Mouse (Mus musculus) MEL (cell line): ENCODE results near the gene Pkdrej. TPM values are rescaled to one million over a fixed set of nuclear protein-coding genes. Genes with fewer than 3 reads are reported as not detected.

ENCODE experiments used
- DNase-seq: peaks from one replicate; pipeline ENCODE4 v3.0.0; 2011; ENCODE audit warnings: low read depth, low spot score
- H3K27ac ChIP-seq: 2 replicates; pipeline ENCODE4 v1.5.1; 2012; ENCODE audit warnings: low read depth, mild to moderate bottlenecking, control low read depth, low read length, moderate library complexity; ENCODE audit not compliant: control insufficient read depth
- H3K27me3 ChIP-seq, 2 experiments: fragments of 150-350 bp in 1 of 2; sonication (generic) in 1 of 2; 2 replicates each; pipeline ENCODE4 v1.6.1; 2012; ENCODE audit warnings: low read length in 2 of 2, mild to moderate bottlenecking in 2 of 2, improper control_type of control experiment in 1 of 2, moderate library complexity in 1 of 2; ENCODE audit not compliant: insufficient read depth in 2 of 2, control insufficient read depth in 1 of 2
- H3K36me3 ChIP-seq, 2 experiments: 2 replicates each; pipeline ENCODE4 v1.6.1; 2012 to 2014; ENCODE audit warnings: low read length in 2 of 2, improper control_type of control experiment in 1 of 2, inconsistent platforms in 1 of 2, mild to moderate bottlenecking in 1 of 2; ENCODE audit not compliant: insufficient read depth in 2 of 2, control insufficient read depth in 1 of 2
- H3K4me1 ChIP-seq, 2 experiments: fragments of 150-350 bp in 1 of 2; sonication (generic) in 1 of 2; 2 replicates each; pipeline ENCODE4 v1.6.1; 2012; ENCODE audit warnings: low read length in 2 of 2, improper control_type of control experiment in 1 of 2, mild to moderate bottlenecking in 1 of 2; ENCODE audit not compliant: insufficient read depth in 2 of 2, control insufficient read depth in 1 of 2
- H3K4me3 ChIP-seq, 2 experiments: fragments of 150-350 bp in 1 of 2; sonication (generic) in 1 of 2; 2 replicates each; pipeline ENCODE4 v1.5.1; 2012; ENCODE audit warnings: low read depth in 2 of 2, low read length in 2 of 2, mild to moderate bottlenecking in 2 of 2, moderate library complexity in 2 of 2, control low read depth in 1 of 2, improper control_type of control experiment in 1 of 2; ENCODE audit not compliant: control insufficient read depth in 1 of 2, insufficient read depth in 1 of 2
- H3K79me2 ChIP-seq: 2 replicates; pipeline ENCODE4 v1.6.1; 2012; ENCODE audit warnings: mild to moderate bottlenecking, low read length, moderate library complexity; ENCODE audit not compliant: control insufficient read depth, poor library complexity, insufficient read depth
- H3K9ac ChIP-seq: 2 replicates; pipeline ENCODE4 v1.6.1; 2012; ENCODE audit warnings: low read depth, mild to moderate bottlenecking, control low read depth, low read length, moderate library complexity; ENCODE audit not compliant: control insufficient read depth, poor library complexity, severe bottlenecking
- H3K9me3 ChIP-seq: fragments of 150-350 bp; sonication (generic); replicated peaks from 2 replicates; pipeline ENCODE4 v1.6.1; 2012; ENCODE audit warnings: mild to moderate bottlenecking, low read length, improper control_type of control experiment, moderate library complexity; ENCODE audit not compliant: insufficient read depth
- BHLHE40 ChIP-seq: IDR thresholded peaks from 2 replicates; pipeline ENCODE4 v1.6.1; 2012; ENCODE audit warnings: low read depth, mild to moderate bottlenecking, inconsistent platforms, low read length, improper control_type of control experiment, borderline replicate concordance
- CHD1 ChIP-seq: IDR thresholded peaks from 2 replicates; pipeline ENCODE4 v1.6.1; 2012; ENCODE audit warnings: low read depth, mild to moderate bottlenecking, inconsistent platforms, low read length, improper control_type of control experiment
- CHD2 ChIP-seq: IDR thresholded peaks from 2 replicates; pipeline ENCODE4 v1.6.1; 2011; ENCODE audit warnings: low read length, improper control_type of control experiment
- EP300 ChIP-seq, 2 experiments: IDR thresholded peaks; 2 replicates each; pipeline ENCODE4 v1.6.1; 2011; ENCODE audit warnings: improper control_type of control experiment in 2 of 2, low read length in 2 of 2, low read depth in 1 of 2, mild to moderate bottlenecking in 1 of 2
- ETS1 ChIP-seq: IDR thresholded peaks from 2 replicates; pipeline ENCODE4 v1.6.1; 2012; ENCODE audit warnings: low read depth, mild to moderate bottlenecking, inconsistent platforms, low read length, improper control_type of control experiment, moderate library complexity
- GABPA ChIP-seq: IDR thresholded peaks from 2 replicates; pipeline ENCODE4 v1.6.1; 2012; ENCODE audit warnings: low read depth, mild to moderate bottlenecking, inconsistent platforms, low read length, improper control_type of control experiment, moderate library complexity
- GATA1 ChIP-seq: IDR thresholded peaks from 2 replicates; pipeline ENCODE4 v1.6.1; 2011; ENCODE audit warnings: low read depth, low read length, improper control_type of control experiment
- MXI1 ChIP-seq: IDR thresholded peaks from 2 replicates; pipeline ENCODE4 v1.6.1; 2011; ENCODE audit warnings: mild to moderate bottlenecking, low read depth, low read length, improper control_type of control experiment
- NELFE ChIP-seq: IDR thresholded peaks from 2 replicates; pipeline ENCODE4 v1.6.1; 2011; ENCODE audit warnings: low read depth, low read length, improper control_type of control experiment
- NRF1 ChIP-seq: IDR thresholded peaks from 2 replicates; pipeline ENCODE4 v1.6.1; 2014; ENCODE audit warnings: low read depth, mild to moderate bottlenecking, inconsistent platforms, low read length, improper control_type of control experiment, moderate library complexity; ENCODE audit not compliant: poor library complexity, insufficient read depth, severe bottlenecking
- POLR2AphosphoS2 ChIP-seq: IDR thresholded peaks from 2 replicates; pipeline ENCODE4 v1.6.1; 2011; ENCODE audit warnings: low read length, improper control_type of control experiment
- POLR2AphosphoS5 ChIP-seq: IDR thresholded peaks from 2 replicates; pipeline ENCODE4 v1.6.1; 2012; ENCODE audit warnings: low read depth, borderline replicate concordance, mild to moderate bottlenecking, inconsistent platforms, low read length, moderate library complexity, mixed read lengths
- SIN3A ChIP-seq: IDR thresholded peaks from 2 replicates; pipeline ENCODE4 v1.6.1; 2012; ENCODE audit warnings: low read length, improper control_type of control experiment, inconsistent platforms
- SMC3 ChIP-seq: IDR thresholded peaks from 2 replicates; pipeline ENCODE4 v1.6.1; 2011; ENCODE audit warnings: low read depth, low read length, improper control_type of control experiment
- TAL1 ChIP-seq: IDR thresholded peaks from 2 replicates; pipeline ENCODE4 v1.6.1; 2012; ENCODE audit warnings: mild to moderate bottlenecking, inconsistent platforms, low read length, moderate library complexity, mixed read lengths
- TBP ChIP-seq: IDR thresholded peaks from 2 replicates; pipeline ENCODE4 v1.8.0; 2011; ENCODE audit warnings: low read depth, low read length, improper control_type of control experiment
- UBTF ChIP-seq: IDR thresholded peaks from 2 replicates; pipeline ENCODE4 v1.6.1; 2012; ENCODE audit warnings: low read depth, mild to moderate bottlenecking, inconsistent platforms, low read length, improper control_type of control experiment, moderate library complexity, borderline replicate concordance; ENCODE audit not compliant: insufficient read depth
- USF1 ChIP-seq: IDR thresholded peaks from 2 replicates; pipeline ENCODE4 v1.6.1; 2014; ENCODE audit warnings: low read depth, mild to moderate bottlenecking, inconsistent platforms, low read length, improper control_type of control experiment, moderate library complexity
- USF2 ChIP-seq, 2 experiments: IDR thresholded peaks; 2 replicates each; pipeline ENCODE4 v1.6.1; 2011 to 2012; ENCODE audit warnings: improper control_type of control experiment in 2 of 2, low read length in 2 of 2, borderline replicate concordance in 1 of 2, inconsistent platforms in 1 of 2, low read depth in 1 of 2, mild to moderate bottlenecking in 1 of 2; ENCODE audit not compliant: insufficient read depth in 1 of 2
- ZC3H11A ChIP-seq: IDR thresholded peaks from 2 replicates; pipeline ENCODE4 v1.6.1; 2012; ENCODE audit warnings: low read depth, mild to moderate bottlenecking, inconsistent platforms, low read length, improper control_type of control experiment
- ZKSCAN1 ChIP-seq: IDR thresholded peaks from 2 replicates; pipeline ENCODE4 v1.6.1; 2012; ENCODE audit warnings: low read depth, mild to moderate bottlenecking, inconsistent platforms, low read length, improper control_type of control experiment, moderate library complexity
- ZMIZ1 ChIP-seq: IDR thresholded peaks from 2 replicates; pipeline ENCODE4 v1.6.1; 2012; ENCODE audit warnings: low read depth, mild to moderate bottlenecking, inconsistent platforms, low read length, improper control_type of control experiment, moderate library complexity
- polyA plus RNA-seq, 2 experiments: library from polyadenylated mRNA; stranded (reverse) in 1 of 2; unstranded in 1 of 2; fragments of >175 nt in 1 of 2; fragments of >200 nt in 1 of 2; gene quantifications; 2 replicates each; pipeline versions ENCODE4 v1.2.1 to v1.2.4; 2012; ENCODE audit warnings: low replicate concordance in 2 of 2, low read depth in 1 of 2; ENCODE audit not compliant: insufficient read length in 2 of 2, insufficient read depth in 1 of 2, missing spikeins in 1 of 2
- total RNA-seq: library from RNA; depleted of rRNA; stranded (reverse); fragments of 300-350 nt; gene quantifications from 2 replicates; pipeline ENCODE4 v1.2.3, GENCODE M21; 2012

The Pkdrej gene
- total and polyA plus RNA-seq, 3 experiments, result 0.27 to 0.56 TPM; not detected in 1

GRCm38 (mm10) chr15:85851656-85852392 lies 30.3 kb upstream of the Pkdrej start (continued):
- TF ChIP-seq GATA1, result no peak

- no peaks in the 10 kb centered on the region for H3K27me3 ChIP-seq
- no peak overlapping the region for H3K27ac ChIP-seq
- no peaks in the 10 kb centered on the region for H3K79me2 ChIP-seq
- no peak for DNase-seq
- TF ChIP-seq NRF1, result no peak
- TF ChIP-seq NELFE, result no peak
- no peak for TF ChIP-seq TBP
- TF ChIP-seq ZC3H11A, result no peak
- no peaks in the 10 kb centered on the region for H3K4me1 ChIP-seq
- H3K36me3 ChIP-seq, result no peaks in the 10 kb centered on the region
- no peaks in the 10 kb centered on the region for H3K9me3 ChIP-seq
- H3K9ac ChIP-seq, result no peak overlapping the region
- H3K4me3 ChIP-seq, result no peak overlapping the region
Measured at GRCm38 (mm10) chr15:85845071-85845470, 23.5 kb upstream of the Pkdrej start.

- Histone ChIP-seq H3K9me3 (no peaks in the 10 kb centered on the region), H3K4me1 (no peaks in the 10 kb centered on the region), H3K79me2 (no peaks in the 10 kb centered on the region), H3K36me3 (no peaks in the 10 kb centered on the region), H3K4me3 (no peak overlapping the region), H3K9ac (no peak overlapping the region), H3K27me3 (no peaks in the 10 kb centered on the region), H3K27ac (no peak overlapping the region)
- TF ChIP-seq BHLHE40, result no peak
- no peak for TF ChIP-seq GABPA
- no peak for TF ChIP-seq SIN3A
- no peak for TF ChIP-seq ZMIZ1
- no peak for TF ChIP-seq TAL1
- TF ChIP-seq EP300 (IDR thresholded peaks at IDR 0.05; ENCODE audit: low read depth in 1 of 2, low read length in 2 of 2), result no peak
- TF ChIP-seq CHD1, result no peak
- TF ChIP-seq CHD2, result no peak
- TF ChIP-seq POLR2AphosphoS2, result no peak
- TF ChIP-seq MXI1, result no peak
- no peak for TF ChIP-seq ETS1
- no peak for TF ChIP-seq UBTF
- TF ChIP-seq USF2 (IDR thresholded peaks at IDR 0.05; ENCODE audit: borderline replicate concordance in 1 of 2, insufficient read depth in 1 of 2, low read depth in 1 of 2, low read length in 2 of 2), result no peak
- TF ChIP-seq USF1, result no peak
- TF ChIP-seq ZC3H11A, result no peak
- TF ChIP-seq ZKSCAN1, result no peak
- no peak for TF ChIP-seq SMC3
- TF ChIP-seq POLR2AphosphoS5, result no peak
- DNase-seq, result no peak
Measured at GRCm38 (mm10) chr15:85841796-85842360, 20.3 kb upstream of the Pkdrej start.
